Mouse (Mus musculus) ES-E14 (cell line): Measurements from ENCODE around the gene Tspyl1.
A peak's percentile ranks its signal among the peaks of the same experiment; 100 is the strongest.

Experiments
- CHD2 ChIP-seq: IDR thresholded peaks from 2 replicates; pipeline ENCODE4 v1.6.1; 2014; ENCODE audit warnings: mild to moderate bottlenecking, low read depth, low read length, inconsistent platforms
- HCFC1 ChIP-seq: IDR thresholded peaks from 2 replicates; pipeline ENCODE4 v1.6.1; 2012; ENCODE audit warnings: low read length, inconsistent platforms, borderline replicate concordance; ENCODE audit not compliant: insufficient read depth
- MAFK ChIP-seq: IDR thresholded peaks from 2 replicates; pipeline ENCODE4 v1.6.1; 2014; ENCODE audit warnings: mild to moderate bottlenecking, low read depth, low read length, inconsistent platforms; ENCODE audit not compliant: insufficient read depth
- ZC3H11A ChIP-seq: IDR thresholded peaks from 2 replicates; pipeline ENCODE4 v1.6.1; 2012; ENCODE audit warnings: low read depth, mild to moderate bottlenecking, inconsistent platforms, low read length, borderline replicate concordance
- ZNF384 ChIP-seq: IDR thresholded peaks from 2 replicates; pipeline ENCODE4 v1.6.1; 2012; ENCODE audit warnings: low read depth, low read length, inconsistent platforms

DNA sequence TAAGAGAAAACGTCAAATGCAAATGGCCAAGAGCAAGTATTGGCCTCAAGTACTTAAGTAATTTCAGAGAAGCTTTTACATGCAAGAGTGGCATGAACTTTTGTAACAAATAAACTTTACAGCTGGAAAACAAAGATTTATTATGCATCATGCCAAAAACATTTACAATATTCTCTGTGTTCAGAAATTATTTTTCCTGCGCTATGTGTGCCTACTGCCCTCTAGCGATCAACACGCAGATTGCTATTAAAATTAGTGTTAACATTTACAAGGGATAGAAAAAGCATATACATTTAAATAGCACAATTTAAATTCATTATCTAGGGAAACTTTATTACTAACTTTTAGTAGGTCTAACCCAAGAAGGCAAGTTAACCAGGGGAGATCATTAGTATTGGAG lies 44.7 kb downstream of the Tspyl1 start:
- TF ChIP-seq ZNF384 (no peak), ZC3H11A (peak; percentile 77), CHD2 (no peak), MAFK (no peak), HCFC1 (no peak)
